Mouse (Mus musculus): Measurements from ENCODE around the gene Zfp991. TPM values are rescaled to one million over a fixed set of nuclear protein-coding genes. Genes with fewer than 3 reads are reported as not detected.

Gene Zfp991
- total RNA-seq (2023): 7.5 TPM

DNA sequence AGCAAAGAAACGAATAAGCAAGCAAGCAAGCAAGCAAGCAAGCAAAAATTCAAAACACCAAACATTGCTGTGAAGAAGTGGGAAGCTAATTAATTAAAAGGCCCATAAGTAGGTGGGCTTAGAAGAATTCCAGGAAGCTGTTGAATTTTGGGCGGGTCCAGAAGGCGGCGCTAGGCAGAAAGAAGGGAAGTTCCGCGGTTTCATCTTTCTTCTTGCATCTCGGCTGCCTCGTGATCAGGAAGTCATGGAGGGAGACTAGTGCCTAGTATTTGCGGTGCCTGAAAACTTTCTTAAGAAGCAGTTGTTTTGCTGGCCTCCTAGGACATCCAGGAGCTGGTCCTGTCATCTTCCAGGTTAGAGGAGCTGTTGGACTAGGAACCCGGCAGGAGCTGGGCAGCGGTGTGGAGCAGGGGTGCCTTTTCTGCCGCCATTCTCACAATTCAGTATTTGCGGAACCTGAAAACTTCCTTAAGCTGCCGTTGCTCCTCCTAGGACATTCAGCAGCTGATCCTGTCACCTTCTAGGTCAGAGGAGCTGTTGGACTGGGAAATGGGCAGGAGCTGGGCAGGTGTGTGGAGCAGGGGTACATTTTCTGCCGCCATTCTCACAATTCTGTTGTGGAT lies at the start of gene Zfp991:
Gene Zfp991 (plus strand): TSS at position 202 of the 623 bp plus-strand sequence.

Other genes starting within 250 kb of the Zfp991 start
- not detected for gene Gm21411, start 222.4 kb upstream of the Zfp991 start, total RNA-seq (2023)
- gene Zfp989, start 160.1 kb upstream of the Zfp991 start, total RNA-seq (2023): 0.31 TPM
- 1.8 TPM for gene Rex2, start 110.2 kb upstream of the Zfp991 start, total RNA-seq (2023)
- 0.49 TPM for gene Zfp988, start 173.6 kb downstream of the Zfp991 start, total RNA-seq (2023)
- gene Zfp978, start 229.3 kb downstream of the Zfp991 start, total RNA-seq (2023): not detected

Data from CD8-positive naive resting alpha-beta T cell, adult 57 days (primary cell).